ENCODE assay signal across 19 mouse cellular contexts in the genomic region with DNA sequence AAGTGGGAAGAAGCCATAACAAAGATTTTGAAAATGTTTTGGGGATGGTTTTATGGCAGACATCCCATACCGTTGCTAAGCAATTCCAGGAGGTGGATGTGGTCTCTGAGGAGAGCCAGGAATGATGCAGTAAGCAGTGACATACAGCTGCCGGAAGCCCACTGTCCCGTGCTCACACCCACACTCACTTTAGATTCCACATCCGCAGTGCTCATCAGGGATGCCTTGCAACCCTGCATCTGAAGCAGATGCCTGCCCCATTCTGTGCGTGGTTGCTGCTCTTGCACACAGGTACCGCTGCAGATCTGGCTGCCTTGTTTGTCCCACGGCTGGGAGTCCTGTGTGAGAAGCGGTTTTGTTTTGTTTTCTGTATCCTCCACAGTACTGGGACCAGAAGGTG. TPM values are rescaled to one million over a fixed set of nuclear protein-coding genes. Genes with fewer than 3 reads are reported as not detected.
A peak's percentile ranks its signal among the peaks of the same experiment; 100 is the strongest.
DNase-seq lines count a peak whose midpoint lies in the region; ATAC-seq lines count a peak whose summit lies in the region.
"Had no signal": no experiment of that assay in that cellular context is flagged by ENCODE, and none has a peak within 500 bp of the region (broad histone marks: within the 10 kb centered on the region; RNA-seq: fewer than 3 reads in every experiment).

No protein-coding gene starts in this region.

- no peak overlapping the region for H3K4me3 ChIP-seq in embryonic facial prominence, embryonic 14.5 days (ENCODE audit: low read depth, low read length)
- no peak overlapping the region for H3K4me3 ChIP-seq in embryonic facial prominence, embryonic 10.5 days
- H3K4me3 ChIP-seq in midbrain, embryonic 10.5 days: no peak overlapping the region
- no peak overlapping the region for H3K4me3 ChIP-seq in midbrain, embryonic 14.5 days (replicated peaks; ENCODE audit: low read depth, low read length)
- H3K4me3 ChIP-seq in intestine, embryonic 15.5 days (replicated peaks): no peak overlapping the region
- H3K4me3 ChIP-seq: embryonic facial prominence, embryonic 15.5 days; heart, embryonic 10.5 days; stomach, embryonic 15.5 days had no signal

- H3K9me3 ChIP-seq in embryonic facial prominence, embryonic 14.5 days (ENCODE audit: control insufficient read depth, low read length): no peaks in the 10 kb centered on the region
- H3K9me3 ChIP-seq in embryonic facial prominence, embryonic 10.5 days: no peaks in the 10 kb centered on the region
- no peaks in the 10 kb centered on the region for H3K9me3 ChIP-seq in midbrain, embryonic 10.5 days (replicated peaks)
- no peaks in the 10 kb centered on the region for H3K9me3 ChIP-seq in midbrain, embryonic 14.5 days (ENCODE audit: control insufficient read depth, low read length)
- no peaks in the 10 kb centered on the region for H3K9me3 ChIP-seq in intestine, embryonic 15.5 days
- H3K9me3 ChIP-seq: embryonic facial prominence, embryonic 15.5 days; heart, embryonic 10.5 days; stomach, embryonic 15.5 days had no signal

- H3K4me1 ChIP-seq in embryonic facial prominence, embryonic 14.5 days (ENCODE audit: control insufficient read depth, insufficient read depth, low read length): 0 out of 2 replicates have a peak, but pooled peaks cover 7% of the 10 kb centered on the region
- H3K4me1 ChIP-seq in embryonic facial prominence, embryonic 10.5 days: peaks cover 7% of the 10 kb centered on the region
- H3K4me1 ChIP-seq in midbrain, embryonic 10.5 days: peaks cover 18% of the 10 kb centered on the region
- peaks cover 7% of the 10 kb centered on the region; the same call in 1 of the 2 replicates for H3K4me1 ChIP-seq in midbrain, embryonic 14.5 days (ENCODE audit: control insufficient read depth, insufficient read depth, low read length)
- H3K4me1 ChIP-seq in intestine, embryonic 15.5 days (replicated peaks): no peaks in the 10 kb centered on the region
- H3K4me1 ChIP-seq: stomach, embryonic 15.5 days had no signal

- H3K27me3 ChIP-seq in embryonic facial prominence, embryonic 14.5 days (replicated peaks; ENCODE audit: control insufficient read depth, insufficient read depth, low read length): no peaks in the 10 kb centered on the region
- H3K27me3 ChIP-seq in embryonic facial prominence, embryonic 10.5 days (replicated peaks; ENCODE audit: low read depth, poor library complexity, severe bottlenecking): no peaks in the 10 kb centered on the region
- no peaks in the 10 kb centered on the region for H3K27me3 ChIP-seq in midbrain, embryonic 10.5 days (ENCODE audit: low read depth, poor library complexity, severe bottlenecking)
- no peaks in the 10 kb centered on the region for H3K27me3 ChIP-seq in midbrain, embryonic 14.5 days (ENCODE audit: control insufficient read depth, insufficient read depth, low read length)
- H3K27me3 ChIP-seq in intestine, embryonic 15.5 days (replicated peaks): no peaks in the 10 kb centered on the region
- H3K27me3 ChIP-seq: embryonic facial prominence, embryonic 15.5 days; stomach, embryonic 15.5 days had no signal

- intact Hi-C loops in left cerebral cortex, postnatal 14 days (cut with DNase I): loop anchor here (5.0 kb wide), 1 partner anchor 71 kb away; the partner anchor contains the start of gene Tmem212

- H3K27ac ChIP-seq in embryonic facial prominence, embryonic 14.5 days (replicated peaks; ENCODE audit: low read depth, low read length): no peak overlapping the region
- no peak overlapping the region for H3K27ac ChIP-seq in embryonic facial prominence, embryonic 10.5 days (replicated peaks)
- H3K27ac ChIP-seq in midbrain, embryonic 10.5 days (replicated peaks): 0 out of 2 replicates have a peak overlapping the region, but pooled peaks have one; percentile 42
- H3K27ac ChIP-seq in midbrain, embryonic 14.5 days (replicated peaks; ENCODE audit: low read depth, low read length): no peak overlapping the region
- H3K27ac ChIP-seq in intestine, embryonic 15.5 days: no peak overlapping the region
- H3K27ac ChIP-seq: embryonic facial prominence, embryonic 15.5 days; heart, embryonic 10.5 days; stomach, embryonic 15.5 days had no signal

- H3K36me3 ChIP-seq in embryonic facial prominence, embryonic 14.5 days (ENCODE audit: control insufficient read depth, insufficient read depth, low read length): no peaks in the 10 kb centered on the region
- H3K36me3 ChIP-seq in embryonic facial prominence, embryonic 10.5 days (replicated peaks): no peaks in the 10 kb centered on the region
- no peaks in the 10 kb centered on the region for H3K36me3 ChIP-seq in midbrain, embryonic 10.5 days
- H3K36me3 ChIP-seq in midbrain, embryonic 14.5 days (ENCODE audit: control insufficient read depth, insufficient read depth, low read length): no peaks in the 10 kb centered on the region
- no peaks in the 10 kb centered on the region for H3K36me3 ChIP-seq in intestine, embryonic 15.5 days
- H3K36me3 ChIP-seq: embryonic facial prominence, embryonic 15.5 days; heart, embryonic 10.5 days; stomach, embryonic 15.5 days had no signal

- peak; percentile 27 for DNase-seq in embryonic facial prominence, embryonic 14.5 days (ENCODE audit: low spot score)
- DNase-seq in embryonic facial prominence, embryonic 10.5 days (ENCODE audit: low spot score): no peak
- no peak for DNase-seq in midbrain, embryonic 10.5 days (ENCODE audit: low spot score)
- DNase-seq in midbrain, embryonic 14.5 days: no peak
- peak; percentile 46 to 63 for DNase-seq in left cerebral cortex, postnatal 14 days (ENCODE audit: low spot score in 2 of 2)
- peak; percentile 48 to 53 for DNase-seq in right cerebral cortex, postnatal 36 days (ENCODE audit: low spot score in 2 of 2)
- no peak for DNase-seq in ovary, postnatal 36 days (ENCODE audit: low spot score)
- DNase-seq: adrenal gland, adult 2 months; cerebellum, adult 9-10 months; gastrocnemius, postnatal 14 days; kidney, adult 2 months; kidney, postnatal 25 days; lung, postnatal 10 days; retina, postnatal 1 day; thymus, adult 2 months had no signal

- no peak overlapping the region for H3K9ac ChIP-seq in embryonic facial prominence, embryonic 14.5 days (ENCODE audit: low read depth, low read length)
- no peak overlapping the region for H3K9ac ChIP-seq in midbrain, embryonic 14.5 days (replicated peaks; ENCODE audit: low read length)
- H3K9ac ChIP-seq in intestine, embryonic 15.5 days: no peak overlapping the region
- H3K9ac ChIP-seq: embryonic facial prominence, embryonic 15.5 days; stomach, embryonic 15.5 days had no signal

- ATAC-seq in embryonic facial prominence, embryonic 14.5 days (ENCODE audit: low read depth): no peak
- ATAC-seq in midbrain, embryonic 14.5 days (ENCODE audit: low FRiP score, low TSS enrichment): no peak
- ATAC-seq in intestine, embryonic 15.5 days: no peak

- WGBS in embryonic facial prominence, embryonic 14.5 days: 69% methylated on average over 8 of the region's 8 CpGs
- 87% methylated on average over 8 of the region's 8 CpGs for WGBS in embryonic facial prominence, embryonic 10.5 days
- WGBS in midbrain, embryonic 10.5 days: 90% methylated on average over 8 of the region's 8 CpGs
- 87% methylated on average over 8 of the region's 8 CpGs for WGBS in midbrain, embryonic 14.5 days
- WGBS in intestine, embryonic 15.5 days: 81% methylated on average over 8 of the region's 8 CpGs

- H3K4me2 ChIP-seq in embryonic facial prominence, embryonic 14.5 days (ENCODE audit: low read depth, low read length): no peak overlapping the region
- no peak overlapping the region for H3K4me2 ChIP-seq in midbrain, embryonic 14.5 days (ENCODE audit: low read length)
- H3K4me2 ChIP-seq in intestine, embryonic 15.5 days (replicated peaks): no peak overlapping the region
- H3K4me2 ChIP-seq: embryonic facial prominence, embryonic 15.5 days; stomach, embryonic 15.5 days had no signal

RNA-seq across cellular contexts. Expression of gene Pld1, which starts 30.2 kb away (rescaled TPM):
- 7.7 and 8.6 TPM in 2 replicates for polyA plus RNA-seq in embryonic facial prominence, embryonic 14.5 days (2014; fragmentation: Nextera tagmentation; extraction: Ambion mirVana)
- 2.0 and 2.3 TPM in 2 replicates for polyA plus RNA-seq in embryonic facial prominence, embryonic 10.5 days (2016; fragmentation: Nextera tagmentation; extraction: Ambion mirVana)
- polyA plus RNA-seq in midbrain, embryonic 10.5 days (2016; fragmentation: Nextera tagmentation; extraction: Ambion mirVana): 2.2 and 3.2 TPM in 2 replicates
- polyA plus RNA-seq in midbrain, embryonic 14.5 days (2014; fragmentation: Nextera tagmentation; extraction: Ambion mirVana): 2.3 and 5.4 TPM in 2 replicates
- 10 to 100 TPM in 1 of 2 experiments, 1 to 10 TPM in 1; 8.5 to 10.2 TPM for total RNA-seq in left cerebral cortex, postnatal 14 days (2021)
- polyA plus RNA-seq in intestine, embryonic 15.5 days (2015; fragmentation: Nextera tagmentation; extraction: Ambion mirVana): 14.9 and 17.0 TPM in 2 replicates

Comparison
In these comparisons a context has a peak if more than half of its experiments do, and no peak if none do; other contexts are left out.
1. DNase-seq: peak in embryonic facial prominence, embryonic 14.5 days (single experiment), left cerebral cortex, postnatal 14 days (2 of 2) and right cerebral cortex, postnatal 36 days (2 of 2); none in embryonic facial prominence, embryonic 10.5 days (single experiment), midbrain, embryonic 10.5 days (single experiment), midbrain, embryonic 14.5 days (single experiment) and ovary, postnatal 36 days (single experiment).